Mouse (Mus musculus) gastrocnemius, adult 8-10 months (tissue): ENCODE data around the gene Mink1. TPM values are rescaled to one million over a fixed set of nuclear protein-coding genes. Genes with fewer than 3 reads are reported as not detected.
"Not testable (repeated sequence)": the region's sequence is repeated elsewhere in the genome, so short reads cannot be mapped to it uniquely, and the experiment has no call there.

Experiments used
- DNase-seq, 2 experiments: peaks; one replicate each; pipeline ENCODE4 v3.0.0; 2022; ENCODE audit warnings: low spot score in 2 of 2
- total RNA-seq, 4 experiments: library from RNA; stranded (reverse); gene quantifications; 2 replicates each; pipeline ENCODE4 v1.2.4; 2022

The Mink1 gene
- total RNA-seq, 4 experiments from 2014 or later = 32.5 to 38.7 (median 33.7) TPM

DNA sequence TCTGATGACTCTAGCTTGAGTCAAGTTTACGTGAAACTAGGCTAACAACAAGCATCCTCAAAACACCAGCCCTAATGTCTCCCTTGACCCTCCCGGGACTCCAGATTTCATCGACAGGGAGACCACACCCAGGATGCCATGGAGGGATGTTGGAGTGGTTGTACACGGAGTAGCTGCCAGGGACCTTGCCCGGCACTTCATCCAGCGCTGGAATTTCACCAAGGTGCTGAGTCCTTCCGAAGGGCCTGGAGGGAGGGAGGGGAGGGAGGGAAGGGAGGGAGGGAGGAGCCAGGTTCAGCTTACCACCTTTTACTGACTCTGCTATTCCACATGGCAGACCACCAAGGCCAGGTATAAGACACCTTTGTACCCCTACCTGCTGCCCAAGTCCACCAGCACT lies 8.7 kb upstream of the Mink1 start:
- no peak for DNase-seq

DNA sequence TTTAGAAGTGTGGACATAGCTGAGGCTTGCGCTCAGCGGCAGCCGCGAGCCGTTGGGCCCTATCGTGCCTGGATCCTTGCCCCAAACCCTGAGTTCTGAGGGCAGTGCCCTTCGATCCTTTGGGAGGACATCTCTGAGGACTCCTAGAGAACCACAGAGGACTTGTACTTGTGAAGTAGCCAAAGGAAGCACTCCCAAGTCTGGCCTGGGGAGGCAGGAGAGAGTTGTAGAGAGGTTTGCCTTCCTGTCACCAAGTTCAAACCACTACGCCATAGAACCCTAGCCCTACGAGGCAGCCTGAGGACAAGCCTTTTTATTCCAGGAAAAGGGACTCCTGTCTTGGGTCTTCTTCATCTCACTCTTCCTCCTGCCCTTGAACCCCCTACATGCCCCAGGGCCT lies 5.1 kb upstream of the Mink1 start:
- DNase-seq = no peak

DNA sequence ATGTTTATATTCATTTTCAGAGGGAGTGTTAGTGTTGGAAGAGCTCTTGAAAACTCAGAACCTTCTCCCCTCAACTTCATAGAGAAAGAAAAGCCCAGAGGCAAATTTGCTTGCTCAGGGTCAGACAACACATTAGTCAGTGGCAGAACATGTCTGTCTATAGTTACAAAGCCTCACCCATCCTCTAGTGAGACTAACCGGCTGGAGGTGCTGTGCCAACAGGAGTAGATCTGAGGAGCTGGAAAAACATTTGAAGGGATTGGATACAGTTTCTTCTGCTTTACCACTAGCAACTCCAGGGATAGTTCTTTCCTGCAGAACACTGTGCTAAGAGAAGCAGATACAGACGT lies 769 bp upstream of the Mink1 start:
- no peak for DNase-seq

DNA sequence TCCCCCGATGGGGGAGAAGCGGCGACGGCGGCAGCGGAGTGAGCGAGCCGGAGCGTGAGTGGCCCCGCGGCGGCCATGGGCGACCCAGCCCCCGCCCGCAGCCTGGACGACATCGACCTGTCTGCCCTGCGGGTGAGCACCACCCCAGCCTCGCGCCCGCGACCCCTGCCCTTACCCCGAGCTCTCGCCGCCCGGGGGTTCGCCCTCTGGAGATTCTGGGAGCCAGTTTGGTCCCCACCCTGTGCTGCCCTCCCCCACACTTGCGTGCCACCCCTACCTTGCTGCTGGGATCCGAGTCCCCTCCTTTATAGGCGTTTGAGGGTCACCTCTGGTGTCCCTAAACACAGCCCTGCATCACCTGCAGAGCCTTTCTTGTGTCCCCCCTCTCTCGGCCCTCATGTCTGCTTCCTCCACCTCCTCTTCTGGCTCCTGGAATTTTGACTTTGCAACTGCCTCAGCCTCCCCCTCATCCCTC lies 351 bp downstream of the Mink1 start:
- no peak for DNase-seq

DNA sequence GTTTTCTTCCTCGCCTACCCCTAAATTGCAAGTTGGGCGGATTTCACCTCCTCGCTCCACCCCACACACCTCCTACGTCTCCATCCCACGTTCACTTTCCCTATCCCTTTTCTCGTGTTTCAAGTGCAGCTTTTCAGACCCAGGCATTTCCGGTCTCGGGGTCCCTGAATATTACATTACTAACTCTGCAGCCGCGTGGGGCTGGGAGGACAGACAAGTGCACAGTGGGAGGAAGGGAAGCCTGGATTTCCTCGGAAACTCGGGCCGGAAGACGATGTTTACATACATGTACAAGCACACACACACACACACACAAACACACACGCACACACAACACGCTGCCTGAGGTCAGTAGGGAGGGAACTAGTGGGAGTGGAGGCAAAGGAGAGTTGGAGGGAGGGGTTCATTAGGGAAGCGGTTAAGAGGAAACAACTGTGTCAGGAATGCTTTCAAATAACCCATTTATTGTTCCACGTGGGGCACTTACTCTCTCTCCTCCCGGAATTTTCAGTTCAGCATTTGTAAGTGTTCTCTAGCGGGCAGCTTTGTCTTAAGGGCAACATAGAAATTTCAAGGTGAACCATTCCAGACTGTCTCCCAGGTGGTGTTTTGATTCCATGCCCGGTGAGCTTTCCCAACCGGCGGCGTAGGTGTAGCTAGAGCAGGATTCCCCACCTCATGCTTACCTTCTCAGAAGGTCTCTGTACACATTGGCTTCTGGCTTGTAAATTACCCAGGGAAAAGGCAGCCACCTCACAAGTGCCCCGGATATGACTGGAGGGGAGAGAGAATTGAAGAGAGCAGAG lies 992 bp downstream of the Mink1 start:
- no peak for DNase-seq

DNA sequence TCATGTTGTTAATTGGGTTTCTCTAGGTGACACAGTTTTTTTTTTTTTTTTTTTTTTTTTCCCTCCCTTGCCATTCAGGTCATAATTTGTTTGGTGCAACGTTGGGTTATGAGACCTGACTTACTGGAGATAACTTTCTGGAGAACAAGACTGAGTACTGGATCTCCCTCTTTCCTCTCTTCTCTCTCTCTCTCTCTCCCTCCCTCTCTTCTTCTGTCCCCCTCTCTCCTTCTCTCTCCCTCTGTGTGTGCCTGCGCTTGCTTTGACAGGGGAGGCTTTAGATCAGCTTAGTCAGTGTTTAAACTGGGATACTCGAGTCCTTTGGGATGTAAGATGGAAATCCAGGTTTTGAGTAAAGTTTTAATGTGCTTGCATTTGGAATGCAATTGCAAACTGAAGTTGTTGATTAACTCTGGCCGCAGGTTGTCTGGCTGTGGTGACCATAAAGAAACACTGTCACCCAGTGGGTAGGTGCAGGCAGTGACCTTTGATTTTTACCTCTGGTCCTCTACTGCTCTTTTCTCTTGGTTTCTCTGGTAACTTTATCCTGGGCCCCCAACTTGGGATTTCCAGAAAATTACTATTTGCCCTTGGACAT lies 1.7 kb downstream of the Mink1 start:
- DNase-seq = no peak

DNA sequence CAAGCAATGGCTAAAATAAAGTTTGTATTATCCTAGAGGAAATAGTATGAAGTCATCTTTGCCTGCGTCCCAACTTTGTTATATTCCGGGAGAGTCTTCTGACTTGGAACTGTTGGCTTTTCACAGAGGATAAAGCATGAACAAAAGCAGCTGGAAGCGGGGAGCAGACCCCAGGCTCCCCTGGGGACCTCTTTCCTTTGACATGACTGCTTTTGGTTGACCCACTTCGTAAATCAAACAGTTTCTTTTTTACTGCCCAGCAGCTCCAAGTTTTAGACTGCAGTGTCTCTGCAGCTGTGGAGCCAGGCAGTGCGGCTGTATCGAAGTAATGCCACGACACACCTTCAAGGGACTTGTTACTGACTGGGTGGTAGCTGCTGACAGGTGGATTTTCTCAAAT lies 3.9 kb downstream of the Mink1 start:
- no peak for DNase-seq

DNA sequence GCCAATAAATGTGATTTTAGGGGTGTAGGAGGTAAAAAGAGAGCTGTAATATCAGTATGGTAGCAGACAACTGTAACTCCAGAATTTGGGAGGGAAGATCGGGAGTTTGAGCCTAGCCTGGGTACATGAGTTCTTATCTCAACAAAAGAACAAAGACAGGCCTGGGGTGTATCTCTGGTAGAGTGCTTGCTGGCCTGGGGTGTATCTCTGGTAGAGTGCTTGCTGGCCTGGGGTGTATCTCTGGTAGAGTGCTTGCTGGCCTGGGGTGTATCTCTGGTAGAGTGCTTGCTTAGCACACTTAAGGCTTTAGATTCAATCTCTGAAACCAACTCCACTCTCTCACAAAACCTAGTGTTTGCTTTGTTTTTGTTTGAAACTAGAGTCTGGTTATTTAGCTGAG lies 7.9 kb downstream of the Mink1 start:
- not testable (repeated sequence) for DNase-seq

DNA sequence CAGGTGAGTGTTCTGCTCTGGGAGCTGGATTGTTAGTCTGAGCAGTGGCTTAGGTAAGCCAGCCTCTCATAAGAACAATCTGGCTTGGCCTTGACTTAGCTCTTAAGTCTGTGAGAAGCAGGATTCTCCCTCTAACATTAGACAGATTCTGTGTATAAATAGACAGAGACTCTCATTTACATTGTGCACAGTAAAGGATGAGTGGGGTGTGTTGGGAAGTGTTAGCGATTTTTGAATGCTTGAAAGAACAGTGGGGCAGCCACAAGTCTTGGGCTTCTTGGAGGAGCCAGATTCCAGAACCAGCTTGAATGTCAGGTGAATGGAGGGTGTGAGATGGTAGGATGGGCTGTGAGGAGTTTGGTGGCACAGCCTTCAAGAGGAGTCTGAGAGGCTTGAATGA lies 9.0 kb downstream of the Mink1 start:
- DNase-seq = no peak

DNA sequence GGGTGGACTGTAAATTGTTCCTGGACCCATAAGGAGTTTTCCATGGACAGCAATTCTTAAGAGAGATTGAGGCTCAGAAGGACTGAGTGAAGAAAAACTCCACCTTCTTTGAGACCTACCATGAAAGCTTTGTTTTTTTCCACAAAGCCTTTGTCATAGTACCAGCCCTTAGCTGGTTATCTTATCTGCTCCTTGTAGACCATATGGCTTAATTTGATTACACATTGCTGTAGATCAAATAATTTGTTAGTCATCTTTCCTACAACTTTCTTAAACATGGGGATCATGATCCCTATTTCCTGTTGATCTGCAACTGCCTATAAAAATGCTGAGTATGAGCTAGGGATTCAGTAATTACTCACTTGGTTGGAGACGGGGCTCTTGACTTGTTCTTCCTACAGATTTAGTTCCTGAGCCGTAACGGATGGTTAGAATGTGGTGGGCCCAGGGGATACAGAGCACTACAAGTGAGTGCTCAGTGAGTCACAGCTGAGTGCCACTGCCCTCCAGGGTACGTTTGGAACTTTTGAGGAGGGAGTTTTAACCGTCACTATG lies 9.7 kb downstream of the Mink1 start:
- DNase-seq = no peak

DNA sequence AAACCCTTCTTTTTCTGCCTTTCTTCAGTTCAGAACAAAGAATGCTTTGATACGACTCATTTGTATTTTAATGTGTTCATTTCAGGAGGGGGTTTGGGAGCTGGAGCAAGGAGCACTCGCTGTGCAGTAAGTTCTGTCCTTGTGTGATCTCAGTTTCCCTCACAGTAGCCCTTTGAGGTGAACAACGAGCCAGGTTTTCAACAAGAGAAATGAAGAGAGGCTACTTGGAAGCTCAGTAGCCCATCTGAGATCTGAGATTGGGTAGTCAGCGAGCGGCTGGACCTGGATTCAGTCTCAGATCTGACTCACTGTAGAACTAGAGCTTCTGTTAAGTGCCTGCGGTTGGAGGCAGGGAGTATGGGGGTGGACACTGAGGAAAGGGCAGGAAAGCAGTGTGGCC lies 11.2 kb downstream of the Mink1 start:
- DNase-seq = no peak

DNA sequence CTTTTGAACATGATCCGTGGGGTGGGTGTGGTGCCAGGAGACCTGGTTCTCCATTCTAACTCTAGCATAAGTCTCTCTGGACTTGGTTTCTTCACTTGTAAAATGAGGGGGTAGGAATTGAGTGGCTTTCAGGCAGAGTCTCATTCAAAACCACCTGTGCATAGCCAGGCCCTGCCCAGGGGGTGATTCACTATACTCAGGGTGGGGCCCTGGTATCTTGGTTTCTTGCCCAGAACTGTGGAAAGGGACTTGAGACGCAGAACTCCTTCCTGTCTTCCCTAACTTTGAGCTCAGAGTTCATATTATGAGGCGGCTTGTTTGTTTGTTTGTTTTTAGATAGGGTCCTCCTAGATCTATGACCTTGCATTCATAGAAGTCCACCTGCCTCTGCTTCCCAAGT lies 14.5 kb downstream of the Mink1 start:
- DNase-seq = no peak

DNA sequence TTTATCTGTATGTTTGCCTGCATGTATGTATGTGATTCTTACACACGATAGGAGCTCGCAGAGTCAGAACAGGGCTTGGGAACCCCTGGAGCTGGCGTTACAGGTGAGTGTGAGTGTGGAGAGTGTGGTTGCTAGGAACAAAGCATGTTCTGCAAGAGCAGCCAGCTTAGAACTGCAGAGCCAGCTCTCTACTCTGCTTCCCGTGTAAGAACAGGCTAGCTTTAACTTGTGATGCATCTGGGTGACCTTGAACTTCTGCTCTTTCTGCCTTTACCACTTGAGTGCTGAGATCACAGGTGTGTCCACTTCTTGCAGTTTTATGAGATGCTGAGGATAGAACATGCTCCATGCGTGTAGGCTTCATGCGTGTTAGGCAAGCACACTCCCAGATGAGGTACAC lies 16.3 kb downstream of the Mink1 start:
- DNase-seq = no peak

DNA sequence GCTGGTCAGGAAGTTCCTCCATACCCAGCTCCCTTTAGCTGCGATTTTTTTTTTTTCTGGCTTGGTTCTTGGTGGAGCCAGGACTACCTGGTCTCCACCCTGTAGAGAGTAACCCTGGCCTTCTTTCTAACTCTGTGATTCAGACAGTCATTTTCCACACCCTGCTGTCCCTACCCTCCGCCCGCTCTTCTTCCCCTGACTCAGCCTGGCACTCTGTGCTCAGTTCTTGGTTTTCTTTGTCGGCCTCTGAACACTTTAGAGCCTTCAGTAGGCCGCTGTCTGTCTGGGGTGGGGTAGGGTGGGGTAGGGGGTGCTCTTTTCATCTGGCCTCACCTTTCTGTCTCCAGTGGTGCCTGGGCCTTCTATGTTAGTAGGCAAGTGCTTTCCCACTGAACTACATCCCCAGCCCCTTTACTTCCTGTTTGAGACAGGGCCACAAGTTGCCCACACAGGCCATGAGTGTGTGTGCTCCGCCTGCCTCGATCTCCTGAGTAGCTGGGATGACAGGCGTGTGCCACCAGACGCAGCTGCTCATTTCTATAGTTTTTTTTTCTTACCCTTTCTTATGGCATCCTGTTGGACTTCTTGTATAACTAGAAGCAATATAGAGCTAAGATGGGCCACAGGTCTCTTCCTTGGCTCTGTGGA lies 17.2 kb downstream of the Mink1 start:
- DNase-seq = no peak

DNA sequence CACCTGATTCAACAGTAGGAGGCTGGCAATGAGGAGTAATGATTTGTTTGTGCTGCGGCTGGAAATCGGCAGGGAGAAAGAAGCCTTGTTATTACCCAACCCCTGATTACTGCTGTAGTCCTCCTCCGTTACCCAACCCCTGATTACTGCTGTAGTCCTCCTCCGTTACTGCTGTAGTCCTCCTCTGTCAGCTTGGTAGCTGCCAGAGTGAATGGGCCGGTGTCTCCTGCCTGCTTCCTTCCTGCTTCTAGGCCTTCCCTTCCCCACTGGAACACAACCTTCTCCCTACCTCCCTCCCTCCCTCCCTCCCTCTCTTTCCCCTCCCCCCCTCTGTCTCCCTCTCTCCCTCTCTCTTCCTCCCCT lies 17.7 kb downstream of the Mink1 start:
- DNase-seq = no peak

DNA sequence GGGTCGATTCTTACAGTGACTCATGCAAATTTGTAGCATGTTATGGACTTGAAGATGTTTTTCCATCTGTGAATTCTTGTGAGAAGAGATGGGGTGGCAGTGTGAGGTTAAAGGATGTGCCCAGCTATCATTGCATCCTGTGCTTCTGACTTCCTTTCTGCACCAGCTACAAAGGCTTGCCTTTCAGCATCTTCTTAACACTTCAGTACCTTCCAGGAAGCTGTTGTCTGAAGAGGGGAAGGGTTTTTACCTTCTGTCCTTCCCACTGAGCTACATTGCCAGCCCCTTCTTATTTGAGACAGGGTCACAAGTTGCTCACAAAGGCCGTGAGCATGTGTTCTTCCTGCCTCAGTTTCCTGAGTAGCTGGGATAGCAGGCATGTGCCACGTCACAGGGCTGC lies 18.2 kb downstream of the Mink1 start:
- no peak for DNase-seq

DNA sequence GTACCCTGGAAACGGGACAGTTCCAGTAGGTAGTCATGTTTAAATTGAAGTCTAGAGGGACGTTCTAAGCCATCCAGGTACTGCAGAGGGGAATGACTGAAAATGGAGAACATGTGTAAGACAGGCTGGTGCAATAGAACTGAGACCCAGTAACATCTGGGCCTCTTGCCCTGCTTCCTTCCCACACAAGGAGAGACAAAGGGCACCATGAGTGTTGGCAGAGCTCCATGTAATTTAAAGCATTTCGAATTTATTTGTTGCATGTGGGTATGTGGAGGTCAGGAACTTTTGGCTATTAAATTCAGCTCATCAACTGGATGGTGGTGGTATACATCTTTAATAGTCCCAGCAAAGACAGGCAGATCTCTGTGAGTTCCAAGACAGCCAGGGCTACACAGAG lies 19.5 kb downstream of the Mink1 start:
- no peak for DNase-seq

DNA sequence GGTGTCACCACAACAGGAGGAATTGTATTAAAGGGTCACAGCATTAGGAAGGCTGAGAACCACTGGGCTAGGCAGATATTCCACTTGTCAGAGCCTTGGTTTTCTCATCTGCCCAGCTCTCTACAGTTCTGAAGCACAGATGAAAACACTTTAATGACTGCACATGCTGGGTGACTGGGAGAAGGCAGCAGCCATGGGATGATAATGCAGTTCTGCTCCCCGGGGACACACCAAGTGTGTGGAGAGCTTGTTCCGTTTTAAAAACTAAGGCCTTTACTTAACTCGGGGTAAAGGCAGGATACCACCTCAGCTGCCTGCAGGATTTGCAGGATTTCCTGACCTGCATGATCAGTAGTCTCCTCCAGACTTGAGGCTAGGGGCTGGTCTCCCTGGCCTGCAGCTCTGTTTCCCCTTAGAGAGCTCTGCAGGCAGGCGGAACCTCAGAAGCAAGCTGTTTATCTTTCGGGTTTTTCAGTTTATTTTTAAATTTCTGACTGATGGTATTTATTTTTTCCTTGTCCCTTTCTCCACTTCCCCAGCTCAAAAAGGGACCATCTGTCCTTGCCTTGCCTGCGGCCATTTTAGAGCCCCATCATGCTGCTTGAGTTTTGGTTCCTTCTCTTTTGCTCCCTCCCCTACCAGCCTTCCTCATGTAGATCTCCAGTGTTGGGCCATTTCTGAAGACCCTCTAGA lies 20.5 kb downstream of the Mink1 start:
- no peak for DNase-seq

DNA sequence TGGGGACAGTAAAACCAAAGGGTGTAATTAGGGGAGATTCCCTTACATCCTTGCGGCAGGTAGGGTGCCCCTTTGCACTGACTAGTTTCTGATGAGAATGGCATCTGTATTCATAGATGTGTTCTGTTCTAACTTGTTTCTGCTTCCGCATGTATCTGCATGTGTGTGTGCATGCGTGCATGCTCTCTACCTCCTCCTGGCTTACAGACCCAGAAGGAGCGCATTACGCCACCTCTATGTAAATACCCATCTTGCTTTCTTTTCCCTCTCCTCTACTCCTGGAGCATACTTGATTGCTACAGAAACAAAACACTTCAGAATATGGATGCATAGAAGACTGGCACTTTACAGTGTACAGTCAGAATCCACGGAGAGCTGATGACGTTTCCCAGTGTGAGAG lies 21.1 kb downstream of the Mink1 start:
- no peak for DNase-seq

DNA sequence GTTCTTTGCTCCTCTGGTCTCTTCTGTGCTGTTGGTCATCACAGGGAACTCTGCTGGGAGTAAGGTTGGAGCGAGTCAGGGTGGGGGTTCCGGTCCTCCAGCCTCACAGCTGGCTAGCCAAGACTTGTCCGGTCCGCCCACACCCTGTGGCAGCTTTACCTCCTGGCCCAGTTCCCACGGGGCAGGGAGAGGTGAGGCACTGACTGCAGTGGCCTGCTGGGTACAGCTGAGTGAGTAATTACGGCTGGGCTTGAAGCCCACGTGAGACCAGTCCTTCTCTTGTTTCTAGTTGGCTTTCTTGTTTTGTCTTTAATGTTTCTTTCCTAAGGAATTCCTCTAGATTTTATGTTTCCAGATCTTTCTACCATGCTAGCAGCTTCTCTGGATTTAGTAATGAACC lies 22.8 kb downstream of the Mink1 start:
- DNase-seq = peak in 1 of 2 experiments; percentile 42

DNA sequence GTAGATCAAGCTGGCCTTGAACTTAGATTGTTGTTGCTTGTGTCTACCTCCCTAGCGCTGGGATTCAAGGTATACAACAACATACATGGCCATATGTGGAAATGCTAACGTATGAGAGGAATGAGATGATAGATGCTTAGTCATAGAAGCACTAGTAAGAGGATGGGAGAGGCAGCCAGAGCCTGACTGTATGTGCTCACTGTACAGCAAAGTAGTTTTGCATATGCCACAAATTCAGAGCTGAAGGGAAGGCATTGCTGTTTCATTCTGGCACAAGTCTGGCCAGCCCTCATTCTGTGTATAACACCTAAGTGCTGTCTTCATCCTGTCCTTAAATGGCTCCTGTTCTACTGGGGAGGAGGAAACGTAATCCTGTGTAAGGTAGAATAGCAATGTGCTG lies 23.6 kb downstream of the Mink1 start:
- no peak for DNase-seq

DNA sequence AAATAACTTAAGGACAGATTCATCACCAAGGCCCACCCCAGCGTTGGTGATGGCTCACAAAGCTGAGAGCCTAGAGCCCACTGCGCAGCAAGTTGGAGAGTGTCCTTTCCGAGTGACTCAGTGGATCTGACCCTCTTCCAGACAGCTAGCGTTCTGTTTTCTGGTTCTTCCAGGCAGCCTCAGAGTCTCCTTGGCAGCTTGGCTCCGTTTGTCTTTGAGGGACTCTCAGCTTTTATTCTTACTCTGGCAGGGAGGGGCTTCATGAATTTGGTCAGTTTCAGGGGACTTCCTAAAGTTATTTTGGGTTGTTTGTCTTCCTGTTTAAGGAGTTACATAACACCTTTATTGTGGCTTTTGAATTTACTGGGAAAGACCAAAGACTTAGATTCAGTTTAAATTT lies 24.3 kb downstream of the Mink1 start:
- DNase-seq = no peak
